Comparison of ENCODE assay signal across 6 mouse cellular contexts in genomic region chr4:138057196-138057754, GRCm38 (mm10).
DNase-seq lines count a peak whose midpoint lies in the region; ATAC-seq and TF ChIP-seq lines count a peak whose summit lies in the region.
"Not testable (repeated sequence)": the region's sequence is repeated elsewhere in the genome, so short reads cannot be mapped to it uniquely, and the experiment has no call there.

No protein-coding gene starts in this region.

- H3K27me3 ChIP-seq in kidney, embryonic 15.5 days; kidney, postnatal 0 days (ENCODE audit: insufficient read depth, low read length): not testable (repeated sequence)

- H3K4me1 ChIP-seq in kidney, embryonic 15.5 days; kidney, postnatal 0 days (replicated peaks; ENCODE audit: insufficient read depth, low read length): not testable (repeated sequence)

- H3K4me2 ChIP-seq in kidney, embryonic 15.5 days; kidney, postnatal 0 days (ENCODE audit: low read length): not testable (repeated sequence)

- DNase-seq in heart, adult 11 months, result peak; percentile 59
- peak; percentile 49 for DNase-seq in kidney, adult 18-20 months
- peak; percentile 51 to 55 for DNase-seq in kidney, adult 8-10 months
- DNase-seq in kidney, postnatal 0 days (ENCODE audit: low spot score), result not testable (repeated sequence)
- peak; percentile 33 to 45 for DNase-seq in kidney, postnatal 36 days

- H3K4me3 ChIP-seq in kidney, embryonic 15.5 days (replicated peaks); kidney, postnatal 0 days (replicated peaks; ENCODE audit: low read depth, low read length): not testable (repeated sequence)

- H3K9ac ChIP-seq in kidney, embryonic 15.5 days; kidney, postnatal 0 days (ENCODE audit: low read depth, low read length): not testable (repeated sequence)

- H3K36me3 ChIP-seq in kidney, embryonic 15.5 days, result peaks cover 64% of the 10 kb centered on the region
- peaks cover 24% of the 10 kb centered on the region for H3K36me3 ChIP-seq in kidney, postnatal 0 days (ENCODE audit: insufficient read depth, low read length)

- H3K9me3 ChIP-seq in kidney, embryonic 15.5 days (replicated peaks); kidney, postnatal 0 days (replicated peaks; ENCODE audit: low read length): not testable (repeated sequence)

- peak overlapping the region; percentile 80 for H3K27ac ChIP-seq in kidney, embryonic 15.5 days
- H3K27ac ChIP-seq in kidney, postnatal 0 days, result peak overlapping the region; percentile 66

- WGBS in kidney, embryonic 15.5 days, result 78% methylated on average over 22 of the region's 22 CpGs
- 70% methylated on average over 22 of the region's 22 CpGs for WGBS in kidney, postnatal 0 days

- ATAC-seq in kidney, embryonic 15.5 days (replicated peaks; ENCODE audit: low FRiP score); kidney, postnatal 0 days (replicated peaks; ENCODE audit: low FRiP score, low read depth): not testable (repeated sequence)

- not testable (repeated sequence) for TF ChIP-seq CTCF in kidney, postnatal 0 days (IDR thresholded peaks at IDR 0.05; ENCODE audit: low read depth)
